Mouse (Mus musculus): ENCODE data around the gene Ddx39.

Ddx39 gene

DNA sequence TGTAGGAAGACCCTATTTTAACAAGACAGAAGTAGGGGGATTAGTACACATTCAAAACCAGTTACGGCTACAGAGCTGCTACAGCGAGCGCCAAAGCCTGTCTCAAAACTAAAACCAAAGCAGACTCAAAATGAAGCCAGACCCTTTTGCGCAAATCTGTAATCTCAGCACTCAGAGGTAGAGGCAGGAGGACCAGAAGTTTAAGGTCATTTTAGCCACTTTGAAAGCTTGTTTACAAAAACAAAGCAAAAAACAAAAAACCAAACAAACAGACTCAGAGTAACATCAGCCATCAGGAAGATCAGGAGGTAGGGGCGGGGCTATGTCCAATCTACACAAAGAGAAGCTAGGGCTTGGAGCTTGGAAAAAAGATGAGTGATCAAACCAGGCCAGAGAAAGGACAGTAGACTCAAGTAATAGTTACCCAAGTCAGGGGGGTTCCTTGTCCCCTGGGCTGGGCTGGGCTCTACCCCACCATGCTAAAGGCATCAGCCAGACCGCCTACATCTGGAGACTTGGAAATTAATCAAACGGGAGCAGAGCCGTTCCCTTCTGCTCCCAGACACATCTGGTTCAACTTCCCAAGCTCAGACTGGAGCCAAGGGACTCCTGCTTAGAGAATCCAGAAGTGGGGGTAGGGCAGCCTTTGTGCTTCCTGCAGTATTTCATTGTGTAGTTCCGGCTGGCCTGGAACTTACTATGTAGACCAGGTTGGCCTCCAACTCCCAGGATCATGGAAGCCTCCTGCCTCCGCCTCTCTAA, 24.2 kb downstream of the Ddx39 start:
- DNase-seq = no peak

DNA sequence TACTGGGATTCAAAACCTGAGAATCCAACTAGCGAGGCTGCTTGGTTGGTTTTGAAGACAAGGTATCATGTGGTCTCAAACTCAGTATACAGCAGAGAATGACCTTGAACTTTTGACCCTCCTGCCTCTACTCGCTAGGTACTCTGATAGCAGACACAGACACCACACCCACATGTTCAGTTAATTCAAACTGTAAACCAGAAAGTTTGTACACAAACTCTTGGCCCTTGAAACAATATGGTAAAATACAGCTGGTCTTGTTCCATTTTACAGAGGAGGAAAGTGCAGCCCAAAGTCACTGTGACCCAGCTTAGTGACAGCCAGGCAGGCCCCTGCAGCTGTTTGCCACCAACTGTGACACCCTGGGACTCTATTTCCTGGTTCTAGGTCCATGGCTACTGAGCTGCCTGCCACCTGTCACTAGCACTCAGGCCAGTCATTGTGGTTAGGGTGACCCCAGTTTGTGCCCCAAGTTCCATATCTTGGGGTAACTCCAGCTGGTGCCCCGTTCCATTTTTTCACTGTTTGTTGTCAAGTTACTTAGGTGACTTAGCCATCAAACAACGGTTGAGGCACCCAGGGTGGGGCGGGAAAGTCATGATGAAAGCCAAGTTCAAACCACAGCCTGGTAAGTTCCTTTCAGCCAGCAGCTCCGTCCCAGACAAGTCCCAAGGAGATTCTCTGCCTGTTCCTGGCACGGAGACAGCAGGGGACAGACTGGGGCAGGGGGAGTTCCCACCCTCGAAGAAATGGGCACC, 24.9 kb downstream of the Ddx39 start:
- DNase-seq = peak; percentile 69 to 73

GRCm38 (mm10) chr8:83740586-83740975, 25.6 kb downstream of the Ddx39 start:
- no peak for DNase-seq

- peak; percentile 89 to 91 for DNase-seq
These were observed 26.2 kb downstream of the Ddx39 start, which contains the start of gene Adgre5 for GRCm38 (mm10) chr8:83740976-83741741. Gene Adgre5 (minus strand): TSS chr8:83741326.

DNA sequence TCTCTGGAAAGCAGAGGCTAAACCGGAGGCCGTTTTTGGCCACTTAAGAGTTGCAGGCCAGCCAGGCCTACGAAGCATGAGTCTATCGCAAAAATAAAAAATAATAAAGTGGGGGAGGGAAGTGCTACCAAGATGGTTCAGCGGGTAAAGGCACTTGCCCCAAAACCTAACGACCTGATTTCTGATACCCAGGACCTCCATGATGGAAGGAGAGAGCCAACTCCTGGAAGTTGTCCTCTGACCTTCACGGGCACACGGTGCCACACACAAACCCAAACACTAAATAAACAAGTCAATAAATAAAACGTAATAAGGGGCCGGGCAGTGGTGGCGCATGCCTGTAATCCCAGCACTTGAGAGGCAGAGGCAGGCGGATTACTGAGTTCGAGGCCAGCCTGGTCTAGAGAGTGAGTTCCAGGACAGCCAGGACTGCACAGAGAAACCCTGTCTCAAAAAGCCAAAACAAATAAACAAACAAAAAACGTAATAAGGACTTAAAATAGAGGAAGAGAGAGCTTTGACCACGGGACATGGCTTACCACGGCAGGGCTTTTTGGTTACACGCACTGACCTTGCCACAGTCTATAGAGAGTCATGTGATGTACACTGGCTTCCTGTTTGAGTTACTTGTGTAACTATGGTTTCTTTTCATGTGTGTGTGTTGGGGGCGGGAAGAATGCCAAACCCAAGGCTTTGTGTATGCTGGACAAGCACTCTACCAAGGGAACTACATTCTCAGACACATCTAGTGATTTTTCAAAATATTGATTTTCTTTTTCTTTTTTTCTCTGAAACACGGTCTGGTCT, 27.1 kb downstream of the Ddx39 start:
- DNase-seq = peak; percentile 73 to 80

DNA sequence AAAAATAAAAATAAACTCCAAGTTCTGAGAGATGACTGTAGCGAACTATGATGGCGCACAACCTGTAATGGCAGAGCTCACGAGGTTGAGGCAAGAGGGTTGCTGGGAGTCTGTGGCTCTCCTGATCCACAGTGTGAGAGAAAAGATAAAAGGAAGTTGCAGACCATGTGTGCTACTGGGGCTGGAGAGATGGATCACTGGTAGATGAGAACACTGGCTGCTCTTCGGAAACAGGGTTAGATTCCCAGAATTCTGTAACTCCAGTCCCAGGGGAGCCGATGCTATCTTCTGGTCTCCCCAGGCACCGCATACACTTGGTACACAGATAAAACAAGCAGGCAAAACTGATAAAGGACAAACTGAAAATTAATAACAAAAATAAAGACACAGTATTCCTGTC, 28.0 kb downstream of the Ddx39 start:
- no peak for DNase-seq

DNA sequence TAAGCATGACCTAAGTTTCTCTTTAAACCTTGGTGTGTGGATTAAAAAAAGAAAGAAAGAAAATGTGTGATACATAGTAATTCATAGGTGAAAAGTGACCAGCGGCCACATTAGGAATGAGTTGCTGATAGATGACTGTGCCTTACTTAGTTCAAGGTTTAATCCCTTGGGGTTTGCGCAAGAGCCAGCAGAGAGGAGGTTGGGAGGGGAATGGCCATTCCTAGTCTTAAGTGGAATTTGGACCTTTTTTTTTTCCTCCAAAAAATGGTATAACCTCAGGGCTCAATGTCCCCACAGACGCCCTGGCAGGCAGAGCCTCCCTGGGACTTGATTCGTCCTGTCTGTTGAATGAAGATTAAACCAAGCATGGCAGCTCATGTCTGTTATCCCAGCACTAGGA, 29.1 kb downstream of the Ddx39 start:
- no peak for DNase-seq

DNA sequence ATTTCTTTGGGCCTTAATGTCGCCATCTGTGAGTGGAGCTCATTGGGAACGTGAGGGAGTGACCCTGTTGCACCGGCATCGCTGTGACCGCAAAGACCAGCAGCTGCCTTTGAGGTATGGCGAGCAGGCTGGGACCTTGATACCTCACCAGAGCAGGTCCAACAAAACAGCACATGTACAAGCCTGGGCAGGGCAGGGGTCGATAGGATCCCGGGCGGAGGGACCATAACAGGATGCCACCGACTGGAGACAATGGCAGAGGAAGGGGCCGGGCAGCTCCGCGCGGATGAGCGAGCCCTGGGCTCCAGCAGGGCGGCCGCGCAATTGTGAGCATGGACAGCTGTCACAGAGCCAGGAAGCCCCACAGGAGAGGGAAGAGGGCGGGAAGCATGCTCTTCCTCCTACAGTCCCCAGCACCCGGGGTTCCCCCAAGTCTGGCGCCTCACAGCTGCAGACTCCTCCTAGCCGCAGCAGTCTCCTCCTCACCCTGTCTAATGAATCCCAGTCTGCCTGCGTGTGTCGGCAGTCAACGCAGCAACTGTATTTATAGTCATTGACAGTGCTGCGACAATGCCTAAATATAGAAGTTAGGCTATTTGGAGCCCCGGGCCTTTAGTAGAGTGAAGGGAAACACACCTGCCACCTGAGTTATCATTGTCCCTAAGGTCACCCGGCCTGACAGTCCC, 32.8 kb downstream of the Ddx39 start:
- peak; percentile 88 to 90 for DNase-seq

GRCm38 (mm10) chr8:83748708-83749107, 33.7 kb downstream of the Ddx39 start:
- peak; percentile 78 to 79 for DNase-seq

DNA sequence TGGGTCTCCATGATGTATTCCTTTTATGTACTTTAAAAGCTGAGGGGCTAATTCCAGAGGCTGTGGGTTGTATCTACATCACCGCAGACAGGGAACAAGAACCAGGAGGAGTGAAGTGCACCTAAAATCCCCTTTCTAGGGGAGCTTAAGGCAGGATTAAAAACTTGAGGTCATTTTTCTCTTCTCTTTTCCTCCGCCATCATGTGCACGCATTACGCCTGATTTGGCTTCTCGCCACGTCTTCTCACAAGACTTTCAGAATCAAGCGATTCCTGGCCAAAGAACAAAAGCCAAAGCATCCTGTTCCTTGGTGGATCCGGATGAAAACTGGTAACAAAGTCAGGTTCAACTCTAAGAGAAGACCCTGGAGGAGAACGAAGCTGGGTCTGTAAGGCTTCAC, 34.3 kb downstream of the Ddx39 start:
- no peak for DNase-seq

DNA sequence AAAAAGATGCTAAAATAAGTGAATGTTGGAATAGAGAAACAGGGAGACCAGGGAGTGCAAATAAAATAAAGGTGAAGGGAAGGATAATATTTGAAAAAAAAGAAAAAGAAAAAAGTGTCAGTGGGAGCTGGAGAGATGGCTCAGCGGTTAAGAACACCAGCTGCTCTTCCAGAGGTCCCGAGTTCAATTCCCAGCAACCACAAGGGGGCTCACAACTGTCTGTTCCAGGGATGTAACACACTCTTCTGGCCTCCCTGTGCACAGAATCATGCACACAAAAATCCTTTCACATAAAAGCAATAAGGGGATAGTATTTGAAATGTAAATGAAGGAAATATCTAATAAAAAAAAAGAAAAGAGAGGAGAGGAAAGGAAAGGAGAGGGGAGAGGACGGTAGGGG, 39.2 kb downstream of the Ddx39 start:
- DNase-seq = no peak

DNA sequence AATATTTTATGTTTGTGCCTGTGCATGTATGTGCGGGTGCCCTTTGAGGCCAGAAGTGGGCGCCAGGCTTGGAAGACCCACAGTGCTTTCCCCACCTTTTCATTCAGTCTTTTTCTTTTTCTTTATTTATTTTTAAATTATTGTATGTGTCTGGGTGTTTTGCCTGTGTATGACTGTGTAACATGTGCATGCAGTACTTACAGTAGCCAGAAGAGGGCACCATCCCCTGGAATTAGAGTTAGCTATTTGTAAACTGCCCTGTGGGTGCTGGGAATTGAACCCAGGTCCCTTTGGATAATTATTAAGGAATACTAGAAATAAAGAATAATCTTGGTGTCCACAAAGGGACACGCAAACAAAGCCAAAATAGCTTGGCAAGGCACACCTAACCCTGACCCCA, 41.3 kb downstream of the Ddx39 start:
- no peak for DNase-seq

- no peak for DNase-seq
These were observed 42.2 kb downstream of the Ddx39 start for GRCm38 (mm10) chr8:83757084-83757607.

DNA sequence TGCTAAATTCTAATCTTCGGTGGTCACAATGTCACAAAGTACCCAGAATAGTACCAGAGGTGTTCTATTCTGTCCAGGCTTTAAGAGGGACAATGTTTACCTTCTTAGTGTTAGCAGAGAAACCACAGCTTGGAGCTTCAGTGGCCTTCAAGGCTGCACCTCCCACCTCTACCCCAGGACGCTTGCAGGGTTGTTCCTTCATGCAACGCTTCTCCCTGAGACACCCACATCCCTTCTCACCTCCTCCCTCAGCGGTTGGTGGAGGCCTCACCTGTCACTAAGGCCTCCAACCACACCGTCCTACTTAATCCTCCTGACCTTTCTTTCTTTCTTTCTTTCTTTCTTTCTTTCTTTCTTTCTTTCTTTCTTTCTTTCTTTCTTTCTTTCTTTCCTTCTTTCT, 43.3 kb downstream of the Ddx39 start:
- DNase-seq = no peak

- no peak for DNase-seq
These were observed 44.3 kb downstream of the Ddx39 start for GRCm38 (mm10) chr8:83759231-83759759.

DNA sequence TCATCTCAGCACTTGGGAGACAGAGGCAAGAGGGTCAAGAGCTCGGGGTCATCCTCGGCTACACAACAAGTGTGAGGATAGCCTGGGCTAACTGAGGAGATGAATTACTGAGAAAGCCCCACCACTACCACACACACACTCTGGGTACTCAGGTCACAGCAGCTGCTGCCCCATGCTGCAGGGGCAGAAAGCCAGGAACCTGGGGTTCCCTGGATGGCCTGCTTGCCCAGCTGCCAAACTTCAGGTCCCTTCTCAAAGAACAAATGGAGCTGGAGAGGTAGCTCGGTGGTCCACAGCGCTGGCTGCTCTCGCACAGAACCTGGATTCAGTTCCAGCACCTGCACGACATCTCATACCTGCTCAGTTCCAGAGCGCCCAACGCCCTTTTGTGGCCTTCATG, 49.1 kb downstream of the Ddx39 start:
- no peak for DNase-seq

DNA sequence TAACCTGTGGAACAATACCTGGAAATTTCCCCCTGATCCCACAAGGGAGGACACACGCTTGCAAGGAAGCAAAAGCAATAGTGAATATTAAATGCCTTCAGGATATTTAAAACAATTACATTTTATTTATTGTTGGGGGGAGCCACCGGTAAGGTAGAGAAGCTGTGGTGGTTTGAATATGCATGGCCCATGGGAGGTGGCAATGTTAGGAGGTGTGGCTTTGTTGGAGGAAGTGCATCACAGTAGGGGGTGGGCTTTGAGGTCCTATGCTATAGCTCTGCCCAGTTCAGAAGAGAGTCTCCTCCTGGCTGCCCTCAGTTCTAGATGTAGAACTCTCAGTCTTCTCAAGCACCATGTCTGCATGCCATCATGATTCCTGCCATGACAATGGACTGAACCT, 49.7 kb downstream of the Ddx39 start:
- no peak for DNase-seq

- DNase-seq = no peak
These were observed 50.7 kb downstream of the Ddx39 start for GRCm38 (mm10) chr8:83765663-83766062.

GRCm38 (mm10) chr8:83767442-83767841, 52.5 kb downstream of the Ddx39 start:
- no peak for DNase-seq

GRCm38 (mm10) chr8:83768526-83768925, 53.5 kb downstream of the Ddx39 start:
- DNase-seq = peak; percentile 72 to 84

- no peak for DNase-seq
These were observed 54.7 kb downstream of the Ddx39 start for GRCm38 (mm10) chr8:83769720-83770119.
